Mouse (Mus musculus) forebrain, embryonic 13.5 days (tissue): ENCODE results near the gene Sem1. TPM values are rescaled to one million over a fixed set of nuclear protein-coding genes. Genes with fewer than 3 reads are reported as not detected.
"Not testable (repeated sequence)": the region's sequence is repeated elsewhere in the genome, so short reads cannot be mapped to it uniquely, and the experiment has no call there.

Experiments
- ATAC-seq: fragments of 200-750 bp; cut with Nextera tagmentation; 2 replicates; pipeline ENCODE4 v1.8.0; 2017
- H3K27ac ChIP-seq: fragments of 300-500 bp; sonication (generic); 2 replicates; pipeline ENCODE4 v1.5.1; 2015; ENCODE audit warnings: inconsistent platforms, mild to moderate bottlenecking, moderate library complexity
- H3K27me3 ChIP-seq: fragments of 300-500 bp; sonication (generic); 2 replicates; pipeline ENCODE4 v1.6.1; 2015; ENCODE audit warnings: mild to moderate bottlenecking, inconsistent platforms
- H3K36me3 ChIP-seq: fragments of 300-500 bp; sonication (generic); 2 replicates; pipeline ENCODE4 v1.6.1; 2015; ENCODE audit warnings: mild to moderate bottlenecking, inconsistent platforms; ENCODE audit not compliant: poor library complexity, severe bottlenecking
- H3K4me1 ChIP-seq: fragments of 300-500 bp; sonication (generic); 2 replicates; pipeline ENCODE4 v1.6.1; 2015; ENCODE audit warnings: inconsistent platforms
- H3K4me2 ChIP-seq: fragments of 300-500 bp; sonication (generic); 2 replicates; pipeline ENCODE4 v1.6.1; 2015; ENCODE audit warnings: inconsistent platforms, mild to moderate bottlenecking, moderate library complexity
- H3K4me3 ChIP-seq: fragments of 300-500 bp; sonication (generic); 2 replicates; pipeline ENCODE4 v1.5.1; 2015; ENCODE audit warnings: mild to moderate bottlenecking, inconsistent platforms
- H3K9ac ChIP-seq: fragments of 300-500 bp; sonication (generic); 2 replicates; pipeline ENCODE4 v1.6.1; 2015; ENCODE audit warnings: mild to moderate bottlenecking, inconsistent platforms
- H3K9me3 ChIP-seq: fragments of 300-500 bp; sonication (generic); replicated peaks from 2 replicates; pipeline ENCODE4 v1.6.1; 2016; ENCODE audit warnings: inconsistent platforms
- WGBS: fragments of 180-500 bp; shearing (Covaris S2); methylation state at CpG from one replicate; pipeline ENCODE4 v1.1.7; 2015; 5-methylcytosine and 5-hydroxymethylcytosine counted together
- polyA plus RNA-seq: library from polyadenylated mRNA; unstranded; fragments of >200 nt; fragmentation: Nextera tagmentation; extraction: Ambion mirVana; gene quantifications from 2 replicates; pipeline ENCODE4 v1.2.1, GENCODE M21; 2015

Gene Sem1
- polyA plus RNA-seq, 1 experiment from 2014 or later: 298 TPM

DNA sequence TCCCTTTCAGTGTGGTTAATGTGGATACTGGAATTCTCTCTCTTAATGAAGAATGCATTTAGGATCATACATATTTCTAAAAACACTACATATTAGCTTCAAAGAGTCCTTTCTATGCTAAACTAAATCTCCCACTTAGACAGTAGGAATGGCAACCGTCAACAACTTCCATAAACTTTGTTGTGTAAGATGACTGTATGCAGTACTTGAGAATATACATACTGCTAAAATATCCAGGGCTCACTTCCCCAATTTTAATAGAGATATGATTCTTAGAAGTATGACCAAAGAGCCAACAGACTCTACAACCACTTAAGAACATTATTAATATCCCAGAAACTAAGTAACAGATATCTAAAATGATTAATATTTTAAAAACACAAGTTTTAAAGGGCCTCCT is 20.8 kb downstream of the Sem1 start:
- Histone ChIP-seq H3K9ac (no peak overlapping the region), H3K4me1 (peaks cover under 1% of the 10 kb centered on the region; the same call in 1 of the 2 replicates), H3K4me2 (no peak overlapping the region), H3K9me3 (no peaks in the 10 kb centered on the region), H3K36me3 (peaks cover 26% of the 10 kb centered on the region), H3K27me3 (no peaks in the 10 kb centered on the region), H3K27ac (no peak overlapping the region), H3K4me3 (no peak overlapping the region)
- no peak for ATAC-seq
- WGBS: 98% methylated on average over 1 of the region's 1 CpGs

DNA sequence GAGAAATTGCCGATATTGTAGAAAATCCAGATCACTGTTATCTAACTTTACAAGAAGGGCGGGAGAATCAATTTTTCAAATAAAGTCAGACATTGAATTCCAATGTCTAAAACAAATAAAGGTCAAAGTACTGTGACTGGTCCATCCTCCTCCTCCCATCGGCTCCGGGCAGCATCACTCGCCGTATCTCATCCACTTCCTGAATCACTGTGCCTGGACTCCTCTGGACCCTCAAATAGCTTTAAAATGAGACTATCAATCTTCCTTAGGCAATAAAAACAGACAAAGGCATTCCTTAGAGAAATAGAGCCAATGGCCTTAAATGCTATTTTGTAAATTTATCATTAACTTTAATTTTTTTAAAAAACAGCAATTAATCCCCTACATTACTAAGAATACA is 26.5 kb downstream of the Sem1 start:
- ATAC-seq: no peak
- 95% methylated on average over 6 of the region's 6 CpGs for WGBS
- Histone ChIP-seq H3K4me2 (no peak overlapping the region), H3K9ac (no peak overlapping the region), H3K36me3 (peaks cover 20% of the 10 kb centered on the region), H3K9me3 (no peaks in the 10 kb centered on the region), H3K4me1 (no peaks in the 10 kb centered on the region), H3K27me3 (no peaks in the 10 kb centered on the region), H3K27ac (no peak overlapping the region), H3K4me3 (no peak overlapping the region)

DNA sequence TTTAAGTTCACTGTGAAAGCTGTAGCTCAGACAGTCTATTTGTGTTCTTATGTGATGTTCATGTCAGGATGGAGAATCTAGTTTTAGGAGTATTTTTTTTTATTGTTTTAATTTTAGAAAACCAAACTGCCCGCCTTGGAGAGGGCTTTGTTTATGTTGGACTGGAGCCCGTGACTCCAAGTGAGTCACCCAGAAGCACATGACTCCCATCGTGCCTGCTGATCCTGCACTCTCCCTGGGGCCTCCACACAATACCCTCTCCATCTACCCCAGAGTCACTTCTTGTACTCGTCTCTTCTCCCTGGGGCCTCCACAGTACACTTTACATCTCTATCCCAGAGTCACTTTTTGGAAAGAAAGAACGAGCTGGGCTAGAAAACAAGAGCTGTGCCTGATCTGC is 30.5 kb downstream of the Sem1 start:
- 72% methylated on average over 5 of the region's 5 CpGs for WGBS
- Histone ChIP-seq H3K9me3 (no peaks in the 10 kb centered on the region), H3K27ac (no peak overlapping the region), H3K4me2 (no peak overlapping the region), H3K36me3 (no peaks in the 10 kb centered on the region), H3K4me3 (no peak overlapping the region), H3K27me3 (no peaks in the 10 kb centered on the region), H3K9ac (no peak overlapping the region), H3K4me1 (no peaks in the 10 kb centered on the region)
- ATAC-seq: no peak

DNA sequence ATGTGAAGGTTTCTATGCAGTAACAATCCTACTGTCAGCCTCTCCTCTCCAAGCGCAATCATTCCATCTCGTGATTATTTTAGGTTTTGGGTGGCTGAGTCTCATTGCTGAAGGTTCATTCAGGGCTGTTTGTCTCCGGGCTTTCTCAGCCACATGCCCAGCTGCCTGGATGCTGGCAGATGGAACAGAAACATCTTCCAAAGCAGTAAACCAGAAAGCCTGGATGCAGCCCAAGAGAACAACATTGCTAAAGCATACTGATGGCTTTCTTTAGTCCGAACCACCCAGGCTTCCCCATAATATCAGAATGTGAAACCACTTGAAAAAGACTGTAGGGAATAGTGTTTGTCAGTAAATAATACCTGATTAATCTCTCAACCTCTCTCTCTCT is 34.2 kb downstream of the Sem1 start:
- Histone ChIP-seq H3K36me3 (no peaks in the 10 kb centered on the region), H3K4me1 (no peaks in the 10 kb centered on the region), H3K9ac (no peak overlapping the region), H3K27me3 (no peaks in the 10 kb centered on the region), H3K9me3 (no peaks in the 10 kb centered on the region), H3K27ac (no peak overlapping the region), H3K4me2 (no peak overlapping the region), H3K4me3 (no peak overlapping the region)
- 79% methylated on average over 4 of the region's 4 CpGs for WGBS
- no peak for ATAC-seq

DNA sequence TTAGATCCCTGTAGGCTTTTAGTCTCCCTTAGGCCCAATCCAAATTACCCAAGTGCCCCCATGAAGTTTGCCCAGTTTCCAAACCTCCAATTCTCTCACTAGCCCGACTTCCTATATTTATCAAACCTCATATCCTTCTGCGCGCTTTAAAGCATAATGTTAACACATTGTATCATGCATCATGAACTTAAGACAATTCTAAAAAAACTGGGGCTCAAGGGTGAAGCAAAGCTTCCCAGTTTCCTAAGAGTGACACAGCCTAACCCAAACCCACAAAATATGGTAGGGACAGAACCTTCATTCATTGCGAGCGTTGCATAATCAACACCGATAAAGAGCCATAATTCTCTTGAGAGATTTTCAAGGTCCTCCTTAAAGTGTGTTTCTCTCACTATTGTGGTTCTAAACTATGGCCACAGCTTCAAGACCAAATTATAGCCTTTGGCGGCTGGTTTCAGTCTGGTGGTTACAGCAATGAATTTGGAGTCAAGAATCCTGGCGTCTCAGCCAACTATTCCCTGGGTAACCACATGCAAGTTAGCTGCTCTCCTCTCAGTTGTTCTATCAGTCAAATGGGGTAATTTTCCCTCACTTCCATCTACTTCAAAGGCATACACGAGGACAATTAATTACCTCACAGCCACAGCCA is 34.7 kb downstream of the Sem1 start:
- H3K36me3 ChIP-seq: no peaks in the 10 kb centered on the region
- H3K9ac ChIP-seq: no peak overlapping the region
- no peak for ATAC-seq
- no peaks in the 10 kb centered on the region for H3K9me3 ChIP-seq
- H3K4me1 ChIP-seq: no peaks in the 10 kb centered on the region
- no peak overlapping the region for H3K4me2 ChIP-seq
- 92% methylated on average over 9 of the region's 9 CpGs for whole genome bisulfite sequencing
- no peaks in the 10 kb centered on the region for H3K27me3 ChIP-seq
- no peak overlapping the region for H3K4me3 ChIP-seq
- no peak overlapping the region for H3K27ac ChIP-seq

DNA sequence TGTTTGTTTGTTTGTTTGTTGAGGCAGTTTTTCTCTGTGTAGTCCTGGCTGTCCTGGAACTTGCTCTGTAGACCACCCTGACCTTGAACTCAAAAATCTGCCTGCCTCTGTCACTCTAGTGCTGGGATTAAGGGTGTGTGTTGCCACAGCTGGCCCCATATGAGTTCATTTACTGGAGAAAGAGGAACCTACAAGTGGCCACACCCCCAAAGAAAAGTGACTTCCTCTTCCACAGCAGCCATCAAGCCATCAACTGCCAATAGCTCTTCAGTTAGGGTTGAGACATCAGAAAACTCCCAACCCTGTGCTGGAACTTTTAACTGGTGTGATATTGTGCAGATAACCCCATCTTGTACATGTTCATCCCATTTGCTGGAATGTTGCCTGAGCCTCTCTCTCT is 36.3 kb downstream of the Sem1 start:
- Histone ChIP-seq H3K27ac (no peak overlapping the region), H3K9ac (no peak overlapping the region), H3K36me3 (no peaks in the 10 kb centered on the region), H3K4me1 (0 out of 2 replicates have a peak, but pooled peaks cover 3% of the 10 kb centered on the region), H3K4me2 (no peak overlapping the region), H3K27me3 (no peaks in the 10 kb centered on the region), H3K9me3 (no peaks in the 10 kb centered on the region), H3K4me3 (no peak overlapping the region)
- no peak for ATAC-seq

DNA sequence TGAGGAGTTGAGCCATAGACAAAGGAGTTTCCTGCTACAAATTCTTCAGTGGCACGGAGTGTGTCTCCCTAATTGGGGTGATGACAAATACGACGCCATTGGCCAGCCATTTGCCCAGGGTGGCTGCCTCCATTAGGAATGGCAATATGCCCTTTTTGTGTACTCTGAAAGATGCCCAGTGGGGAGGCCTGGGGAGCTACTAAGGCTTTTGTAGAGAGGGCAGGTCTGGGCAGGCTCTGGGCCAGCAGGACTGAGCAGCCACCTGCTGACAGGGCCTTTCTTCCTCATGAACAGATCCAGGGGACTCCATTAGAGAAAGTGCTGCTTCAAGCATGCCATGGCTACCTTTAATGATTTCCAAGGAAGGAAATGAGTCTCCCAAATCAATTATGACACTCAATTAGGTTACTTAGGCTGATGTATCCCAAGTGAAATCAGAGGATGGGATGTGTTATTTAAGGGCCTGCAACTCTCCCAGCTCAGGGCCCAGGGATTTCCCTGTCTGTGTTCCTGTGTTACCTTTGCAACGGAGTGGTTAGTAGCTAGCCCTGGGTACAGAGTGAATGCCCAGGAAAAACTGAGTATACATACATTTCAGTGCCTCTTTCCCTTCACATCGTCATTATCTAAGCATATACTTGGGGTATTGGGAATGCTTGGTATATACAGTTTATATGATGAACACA is 41.5 kb downstream of the Sem1 start:
- Histone ChIP-seq H3K4me3 (no peak overlapping the region), H3K27me3 (no peaks in the 10 kb centered on the region), H3K9me3 (no peaks in the 10 kb centered on the region), H3K4me2 (no peak overlapping the region), H3K4me1 (0 out of 2 replicates have a peak, but pooled peaks cover 9% of the 10 kb centered on the region), H3K27ac (0 out of 2 replicates have a peak overlapping the region, but pooled peaks have one; percentile 7), H3K36me3 (no peaks in the 10 kb centered on the region), H3K9ac (no peak overlapping the region)
- 15% methylated on average over 5 of the region's 5 CpGs for WGBS
- peak; percentile 91 for ATAC-seq

DNA sequence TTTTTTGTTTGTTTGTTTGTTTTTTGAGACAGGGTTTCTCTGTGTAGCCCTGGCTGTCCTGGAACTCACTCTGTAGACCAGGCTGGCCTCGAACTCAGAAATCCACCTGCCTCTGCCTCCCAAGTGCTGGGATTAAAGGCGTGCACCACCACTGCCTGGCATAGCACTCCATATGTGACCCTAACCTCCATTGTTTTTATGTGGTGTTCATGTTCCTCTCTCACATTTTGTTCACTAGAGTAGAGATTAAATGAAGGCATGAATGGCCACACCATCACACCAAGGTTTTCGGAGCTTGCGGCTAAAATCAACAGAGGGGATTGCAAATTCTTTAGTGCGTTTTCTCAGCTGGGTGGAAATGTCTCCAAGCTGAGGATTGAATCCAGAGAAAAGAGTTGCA is 42.1 kb downstream of the Sem1 start:
- WGBS: 27% methylated on average over 5 of the region's 5 CpGs
- not testable (repeated sequence) for H3K36me3 ChIP-seq, H3K9ac ChIP-seq, H3K4me1 ChIP-seq, H3K4me3 ChIP-seq, H3K27me3 ChIP-seq, H3K27ac ChIP-seq, H3K9me3 ChIP-seq, H3K4me2 ChIP-seq
- 0 out of 2 replicates have a peak, but pooled peaks have one; percentile 11 for ATAC-seq
